Mouse (Mus musculus) hindbrain, embryonic 12.5 days (tissue): Measurements from ENCODE around the gene Nr1i3. TPM values are rescaled to one million over a fixed set of nuclear protein-coding genes. Genes with fewer than 3 reads are reported as not detected.

Source experiments
- ATAC-seq: fragments of 200-750 bp; cut with Nextera tagmentation; 2 replicates; pipeline ENCODE4 v1.8.0; 2017; ENCODE audit warnings: moderate TSS enrichment; ENCODE audit not compliant: low FRiP score
- H3K27ac ChIP-seq: fragments of 300-500 bp; sonication (generic); 2 replicates; pipeline ENCODE4 v1.5.1; 2016; ENCODE audit warnings: mild to moderate bottlenecking
- H3K27me3 ChIP-seq: fragments of 300-500 bp; sonication (generic); 2 replicates; pipeline ENCODE4 v1.6.1; 2016; ENCODE audit warnings: mild to moderate bottlenecking
- H3K36me3 ChIP-seq: fragments of 300-500 bp; sonication (generic); 2 replicates; pipeline ENCODE4 v1.6.1; 2016; ENCODE audit warnings: mild to moderate bottlenecking
- H3K4me1 ChIP-seq: fragments of 300-500 bp; sonication (generic); 2 replicates; pipeline ENCODE4 v1.6.1; 2016
- H3K4me2 ChIP-seq: fragments of 300-500 bp; sonication (generic); replicated peaks from 2 replicates; pipeline ENCODE4 v1.6.1; 2016; ENCODE audit warnings: mild to moderate bottlenecking
- H3K4me3 ChIP-seq: fragments of 300-500 bp; sonication (generic); 2 replicates; pipeline ENCODE4 v1.5.1; 2016; ENCODE audit warnings: mild to moderate bottlenecking
- H3K9ac ChIP-seq: fragments of 300-500 bp; sonication (generic); 2 replicates; pipeline ENCODE4 v1.6.1; 2016; ENCODE audit warnings: mild to moderate bottlenecking, moderate library complexity
- H3K9me3 ChIP-seq: fragments of 300-500 bp; sonication (generic); replicated peaks from 2 replicates; pipeline ENCODE4 v1.6.1; 2016; ENCODE audit warnings: mild to moderate bottlenecking
- WGBS: fragments of 180-500 bp; shearing (Covaris S2); methylation state at CpG from one replicate; pipeline ENCODE4 v1.1.7; 2016; 5-methylcytosine and 5-hydroxymethylcytosine counted together
- polyA plus RNA-seq: library from polyadenylated mRNA; unstranded; fragments of >200 nt; fragmentation: Nextera tagmentation; extraction: Ambion mirVana; gene quantifications from 2 replicates; pipeline ENCODE4 v1.2.1, GENCODE M21; 2016

Nr1i3 gene
- polyA plus RNA-seq, 1 experiment from 2014 or later = 0.15 TPM

- Histone ChIP-seq H3K27me3 (no peaks in the 10 kb centered on the region), H3K9me3 (no peaks in the 10 kb centered on the region), H3K9ac (peak within 1 kb of the TSS; percentile 49), H3K27ac (peak within 1 kb of the TSS; percentile 81), H3K4me2 (peak within 1 kb of the TSS; percentile 55), H3K4me3 (peak within 1 kb of the TSS; percentile 29), H3K36me3 (peaks cover 1% of the 10 kb centered on the region; the same call in 1 of the 2 replicates), H3K4me1 (peaks cover 55% of the 10 kb centered on the region)
- ATAC-seq = no peak
- 12% methylated on average over 4 of the region's 5 CpGs for WGBS
Measured at GRCm38 (mm10) chr1:171249913-171250600, 36.3 kb downstream of the Nr1i3 start, which contains the start of gene Adamts4. Gene Adamts4 (plus strand): TSS chr1:171250421.

GRCm38 (mm10) chr1:171250680-171251593 lies 37.2 kb downstream of the Nr1i3 start, which contains the start of gene Ndufs2:
Gene Ndufs2 (minus strand): TSS chr1:171251388.
- no peaks in the 10 kb centered on the region for H3K9me3 ChIP-seq
- no peaks in the 10 kb centered on the region for H3K27me3 ChIP-seq
- H3K4me2 ChIP-seq = peak within 1 kb of the TSS; percentile 55
- H3K4me3 ChIP-seq = peak within 1 kb of the TSS; percentile 29
- peak within 1 kb of the TSS; percentile 81 for H3K27ac ChIP-seq
- WGBS = 9% methylated on average over 26 of the region's 26 CpGs
- H3K9ac ChIP-seq = peak within 1 kb of the TSS; percentile 49
- ATAC-seq = peak; percentile 15; the same call in 1 of the 2 replicates
- peaks cover 50% of the 10 kb centered on the region for H3K4me1 ChIP-seq
- H3K36me3 ChIP-seq = no peaks in the 10 kb centered on the region

GRCm38 (mm10) chr1:171251594-171252324 lies 38.0 kb downstream of the Nr1i3 start:
- ATAC-seq = no peak
- H3K4me3 ChIP-seq = peak overlapping the region; percentile 29
- H3K27me3 ChIP-seq = no peaks in the 10 kb centered on the region
- no peaks in the 10 kb centered on the region for H3K9me3 ChIP-seq
- H3K9ac ChIP-seq = peak overlapping the region; percentile 23; the same call in 1 of the 2 replicates
- peak overlapping the region; percentile 81 for H3K27ac ChIP-seq
- 2% methylated on average over 13 of the region's 13 CpGs for WGBS
- H3K36me3 ChIP-seq = no peaks in the 10 kb centered on the region
- H3K4me2 ChIP-seq = peak overlapping the region; percentile 55
- H3K4me1 ChIP-seq = peaks cover 45% of the 10 kb centered on the region

GRCm38 (mm10) chr1:171252415-171252814 lies 38.6 kb downstream of the Nr1i3 start:
- H3K4me1 ChIP-seq = peaks cover 43% of the 10 kb centered on the region
- ATAC-seq = no peak
- H3K27ac ChIP-seq = peak overlapping the region; percentile 81

GRCm38 (mm10) chr1:171256095-171256818 lies 42.5 kb downstream of the Nr1i3 start:
- Histone ChIP-seq H3K4me2 (no peak overlapping the region), H3K9ac (no peak overlapping the region), H3K4me1 (peaks cover 14% of the 10 kb centered on the region), H3K27ac (no peak overlapping the region), H3K9me3 (no peaks in the 10 kb centered on the region), H3K27me3 (no peaks in the 10 kb centered on the region), H3K4me3 (no peak overlapping the region), H3K36me3 (no peaks in the 10 kb centered on the region)
- ATAC-seq = no peak
- 90% methylated on average over 24 of the region's 24 CpGs for WGBS

More at GRCm38 (mm10) chr1:171252415-171252814, 38.6 kb downstream of the Nr1i3 start:
- Histone ChIP-seq H3K4me2 (peak overlapping the region; percentile 55), H3K36me3 (no peaks in the 10 kb centered on the region), H3K4me3 (peak overlapping the region; percentile 29), H3K9ac (no peak overlapping the region), H3K27me3 (no peaks in the 10 kb centered on the region), H3K9me3 (no peaks in the 10 kb centered on the region)
- 50% methylated on average over 17 of the region's 17 CpGs for WGBS

GRCm38 (mm10) chr1:171256937-171257548 lies 43.3 kb downstream of the Nr1i3 start:
- H3K4me1 ChIP-seq = peaks cover 7% of the 10 kb centered on the region
- no peak overlapping the region for H3K4me3 ChIP-seq
- ATAC-seq = peak; percentile 41; the same call in 1 of the 2 replicates
- no peaks in the 10 kb centered on the region for H3K27me3 ChIP-seq
- no peak overlapping the region for H3K9ac ChIP-seq
- no peaks in the 10 kb centered on the region for H3K9me3 ChIP-seq
- H3K4me2 ChIP-seq = no peak overlapping the region
- WGBS = 66% methylated on average over 15 of the region's 15 CpGs
- no peaks in the 10 kb centered on the region for H3K36me3 ChIP-seq
- no peak overlapping the region for H3K27ac ChIP-seq

GRCm38 (mm10) chr1:171257781-171258180 lies 44.0 kb downstream of the Nr1i3 start:
- Histone ChIP-seq H3K4me3 (no peak overlapping the region), H3K36me3 (no peaks in the 10 kb centered on the region), H3K4me1 (peaks cover 6% of the 10 kb centered on the region), H3K9ac (no peak overlapping the region), H3K4me2 (no peak overlapping the region), H3K9me3 (no peaks in the 10 kb centered on the region), H3K27me3 (no peaks in the 10 kb centered on the region), H3K27ac (no peak overlapping the region)
- 82% methylated on average over 9 of the region's 9 CpGs for WGBS
- no peak for ATAC-seq

- WGBS = 80% methylated on average over 17 of the region's 17 CpGs
- Histone ChIP-seq H3K9ac (no peak overlapping the region), H3K27me3 (no peaks in the 10 kb centered on the region), H3K9me3 (no peaks in the 10 kb centered on the region), H3K27ac (no peak overlapping the region), H3K4me3 (no peak overlapping the region), H3K4me1 (peaks cover 11% of the 10 kb centered on the region), H3K4me2 (no peak overlapping the region), H3K36me3 (no peaks in the 10 kb centered on the region)
- no peak for ATAC-seq
Measured at GRCm38 (mm10) chr1:171258921-171259320, 45.2 kb downstream of the Nr1i3 start.

GRCm38 (mm10) chr1:171260316-171260715 lies 46.5 kb downstream of the Nr1i3 start:
- whole genome bisulfite sequencing = 81% methylated on average over 3 of the region's 3 CpGs
- peaks cover 11% of the 10 kb centered on the region for H3K4me1 ChIP-seq
- H3K4me3 ChIP-seq = no peak overlapping the region

GRCm38 (mm10) chr1:171262594-171263130 lies 48.9 kb downstream of the Nr1i3 start:
- Histone ChIP-seq H3K27ac (peak overlapping the region; percentile 64), H3K9ac (peak overlapping the region; percentile 41), H3K27me3 (no peaks in the 10 kb centered on the region), H3K36me3 (no peaks in the 10 kb centered on the region), H3K9me3 (no peaks in the 10 kb centered on the region), H3K4me1 (peaks cover 11% of the 10 kb centered on the region), H3K4me3 (peak overlapping the region; percentile 22), H3K4me2 (peak overlapping the region; percentile 51)
- ATAC-seq = peak; percentile 68
- 6% methylated on average over 8 of the region's 8 CpGs for WGBS

More at GRCm38 (mm10) chr1:171260316-171260715, 46.5 kb downstream of the Nr1i3 start:
- Histone ChIP-seq H3K27me3 (no peaks in the 10 kb centered on the region), H3K27ac (no peak overlapping the region), H3K9ac (no peak overlapping the region), H3K9me3 (no peaks in the 10 kb centered on the region), H3K4me2 (no peak overlapping the region), H3K36me3 (no peaks in the 10 kb centered on the region)
- ATAC-seq = no peak

- WGBS = 6% methylated on average over 2 of the region's 2 CpGs
Measured at GRCm38 (mm10) chr1:171263185-171263611, 49.4 kb downstream of the Nr1i3 start.

More at GRCm38 (mm10) chr1:171263185-171263611, 49.4 kb downstream of the Nr1i3 start:
- Histone ChIP-seq H3K27me3 (no peaks in the 10 kb centered on the region), H3K36me3 (no peaks in the 10 kb centered on the region), H3K4me1 (peaks cover 11% of the 10 kb centered on the region), H3K27ac (peak overlapping the region; percentile 64), H3K9ac (no peak overlapping the region), H3K9me3 (no peaks in the 10 kb centered on the region), H3K4me3 (peak overlapping the region; percentile 22), H3K4me2 (peak overlapping the region; percentile 51)
- peak; percentile 90 for ATAC-seq
